Mouse (Mus musculus) midbrain, embryonic 14.5 days (tissue): Measurements from ENCODE around the gene Mrgbp. TPM values are rescaled to one million over a fixed set of nuclear protein-coding genes. Genes with fewer than 3 reads are reported as not detected.

Experiments used
- ATAC-seq: fragments of 200-750 bp; cut with Nextera tagmentation; 2 replicates; pipeline ENCODE4 v1.8.0; 2017; ENCODE audit warnings: moderate number of reproducible peaks, moderate library complexity; ENCODE audit not compliant: low FRiP score, low TSS enrichment
- DNase-seq: peaks from one replicate; pipeline ENCODE4 v3.0.0-alpha.2; 2015
- H3K27ac ChIP-seq: fragments of 300-500 bp; sonication (generic); replicated peaks from 2 replicates; pipeline ENCODE4 v1.5.1; 2014; ENCODE audit warnings: mild to moderate bottlenecking, low read depth, low read length, moderate library complexity
- H3K27me3 ChIP-seq: fragments of 300-500 bp; sonication (generic); 2 replicates; pipeline ENCODE4 v1.6.1; 2014; ENCODE audit warnings: low read length, control low read depth, mixed read lengths; ENCODE audit not compliant: control insufficient read depth, insufficient read depth
- H3K36me3 ChIP-seq: fragments of 300-500 bp; sonication (generic); 2 replicates; pipeline ENCODE4 v1.6.1; 2014; ENCODE audit warnings: low read length, control low read depth; ENCODE audit not compliant: control insufficient read depth, insufficient read depth
- H3K4me1 ChIP-seq: fragments of 300-500 bp; sonication (generic); 2 replicates; pipeline ENCODE4 v1.6.1; 2014; ENCODE audit warnings: mild to moderate bottlenecking, antibody characterized with exemption, low read length, control low read depth; ENCODE audit not compliant: control insufficient read depth, insufficient read depth
- H3K4me2 ChIP-seq: fragments of 300-500 bp; sonication (generic); 2 replicates; pipeline ENCODE4 v1.6.1; 2014; ENCODE audit warnings: mild to moderate bottlenecking, low read length, moderate library complexity
- H3K4me3 ChIP-seq: fragments of 300-500 bp; sonication (generic); replicated peaks from 2 replicates; pipeline ENCODE4 v1.5.1; 2014; ENCODE audit warnings: low read depth, low read length
- H3K9ac ChIP-seq: fragments of 300-500 bp; sonication (generic); replicated peaks from 2 replicates; pipeline ENCODE4 v1.6.1; 2014; ENCODE audit warnings: mild to moderate bottlenecking, low read length, moderate library complexity
- H3K9me3 ChIP-seq: fragments of 300-500 bp; sonication (generic); 2 replicates; pipeline ENCODE4 v1.6.1; 2016; ENCODE audit warnings: low read length, control low read depth, mixed read lengths; ENCODE audit not compliant: control insufficient read depth
- WGBS: fragments of 180-500 bp; shearing (Covaris S2); extraction: QIAGEN DNeasy Blood & Tissue Kit; methylation state at CpG from one replicate; pipeline ENCODE4 v1.1.7; 2014; 5-methylcytosine and 5-hydroxymethylcytosine counted together
- polyA plus RNA-seq: library from polyadenylated mRNA; unstranded; fragments of >200 nt; fragmentation: Nextera tagmentation; extraction: Ambion mirVana; gene quantifications from 2 replicates; pipeline ENCODE4 v1.2.1, GENCODE M21; 2014

Gene Mrgbp
- polyA plus RNA-seq, 1 experiment from 2014 or later = 49.5 TPM

GRCm38 (mm10) chr2:180555219-180555618 is 25.9 kb upstream of the Mrgbp start:
- peak; percentile 43 for DNase-seq
- no peaks in the 10 kb centered on the region for H3K36me3 ChIP-seq
- no peaks in the 10 kb centered on the region for H3K4me1 ChIP-seq
- 42% methylated on average over 3 of the region's 3 CpGs for WGBS
- H3K4me3 ChIP-seq = no peak overlapping the region
- ATAC-seq = no peak
- no peaks in the 10 kb centered on the region for H3K9me3 ChIP-seq
- no peaks in the 10 kb centered on the region for H3K27me3 ChIP-seq
- H3K9ac ChIP-seq = no peak overlapping the region
- no peak overlapping the region for H3K4me2 ChIP-seq
- no peak overlapping the region for H3K27ac ChIP-seq

GRCm38 (mm10) chr2:180556470-180556869 is 24.6 kb upstream of the Mrgbp start:
- no peaks in the 10 kb centered on the region for H3K36me3 ChIP-seq
- H3K27me3 ChIP-seq = no peaks in the 10 kb centered on the region
- H3K4me3 ChIP-seq = no peak overlapping the region
- no peak overlapping the region for H3K4me2 ChIP-seq
- ATAC-seq = no peak
- 89% methylated on average over 3 of the region's 3 CpGs for WGBS
- H3K4me1 ChIP-seq = no peaks in the 10 kb centered on the region
- no peak for DNase-seq
- H3K27ac ChIP-seq = no peak overlapping the region
- no peaks in the 10 kb centered on the region for H3K9me3 ChIP-seq
- no peak overlapping the region for H3K9ac ChIP-seq

GRCm38 (mm10) chr2:180560245-180560644 is 20.9 kb upstream of the Mrgbp start:
- no peak for ATAC-seq
- no peak overlapping the region for H3K9ac ChIP-seq
- no peak overlapping the region for H3K4me3 ChIP-seq
- no peaks in the 10 kb centered on the region for H3K36me3 ChIP-seq
- DNase-seq = no peak
- H3K27ac ChIP-seq = no peak overlapping the region
- 0 out of 2 replicates have a peak, but pooled peaks cover 5% of the 10 kb centered on the region for H3K4me1 ChIP-seq
- H3K9me3 ChIP-seq = no peaks in the 10 kb centered on the region
- 50% methylated on average over 5 of the region's 5 CpGs for WGBS
- H3K27me3 ChIP-seq = no peaks in the 10 kb centered on the region
- no peak overlapping the region for H3K4me2 ChIP-seq

GRCm38 (mm10) chr2:180562146-180562545 is 19.0 kb upstream of the Mrgbp start:
- no peaks in the 10 kb centered on the region for H3K36me3 ChIP-seq
- H3K4me1 ChIP-seq = 0 out of 2 replicates have a peak, but pooled peaks cover 5% of the 10 kb centered on the region
- no peak overlapping the region for H3K4me2 ChIP-seq
- H3K4me3 ChIP-seq = no peak overlapping the region
- no peaks in the 10 kb centered on the region for H3K9me3 ChIP-seq
- 82% methylated on average over 5 of the region's 5 CpGs for WGBS
- DNase-seq = no peak
- no peak overlapping the region for H3K27ac ChIP-seq
- no peak for ATAC-seq
- no peak overlapping the region for H3K9ac ChIP-seq
- no peaks in the 10 kb centered on the region for H3K27me3 ChIP-seq

- Histone ChIP-seq H3K4me2 (no peak overlapping the region), H3K4me1 (0 out of 2 replicates have a peak, but pooled peaks cover 5% of the 10 kb centered on the region), H3K27me3 (no peaks in the 10 kb centered on the region), H3K36me3 (no peaks in the 10 kb centered on the region), H3K9me3 (no peaks in the 10 kb centered on the region), H3K4me3 (no peak overlapping the region), H3K27ac (no peak overlapping the region), H3K9ac (no peak overlapping the region)
- no peak for ATAC-seq
- no peak for DNase-seq
- 57% methylated on average over 6 of the region's 6 CpGs for WGBS
Measured at GRCm38 (mm10) chr2:180563296-180563695, 17.8 kb upstream of the Mrgbp start.

- Histone ChIP-seq H3K27ac (no peak overlapping the region), H3K36me3 (no peaks in the 10 kb centered on the region), H3K4me2 (no peak overlapping the region), H3K9ac (no peak overlapping the region), H3K4me3 (no peak overlapping the region), H3K4me1 (0 out of 2 replicates have a peak, but pooled peaks cover 5% of the 10 kb centered on the region), H3K9me3 (no peaks in the 10 kb centered on the region), H3K27me3 (no peaks in the 10 kb centered on the region)
- 36% methylated on average over 5 of the region's 5 CpGs for whole genome bisulfite sequencing
- ATAC-seq (no peak), DNase-seq (peak; percentile 15)
Measured at GRCm38 (mm10) chr2:180563841-180564240, 17.3 kb upstream of the Mrgbp start.

GRCm38 (mm10) chr2:180566240-180566913 is 14.7 kb upstream of the Mrgbp start:
- peak; percentile 76 for DNase-seq
- WGBS = 38% methylated on average over 13 of the region's 13 CpGs
- Histone ChIP-seq H3K4me3 (no peak overlapping the region), H3K9ac (no peak overlapping the region), H3K9me3 (no peaks in the 10 kb centered on the region), H3K27ac (no peak overlapping the region), H3K36me3 (no peaks in the 10 kb centered on the region), H3K4me2 (no peak overlapping the region), H3K4me1 (peaks cover 10% of the 10 kb centered on the region; the same call in 1 of the 2 replicates), H3K27me3 (no peaks in the 10 kb centered on the region)
- no peak for ATAC-seq

- no peak for ATAC-seq
- Histone ChIP-seq H3K9ac (no peak overlapping the region), H3K9me3 (no peaks in the 10 kb centered on the region), H3K4me3 (no peak overlapping the region), H3K27ac (no peak overlapping the region), H3K36me3 (no peaks in the 10 kb centered on the region), H3K27me3 (no peaks in the 10 kb centered on the region), H3K4me1 (peaks cover 5% of the 10 kb centered on the region; the same call in 1 of the 2 replicates), H3K4me2 (no peak overlapping the region)
- 50% methylated on average over 3 of the region's 3 CpGs for WGBS
- peak; percentile 61 for DNase-seq
Measured at GRCm38 (mm10) chr2:180569028-180569643, 12.0 kb upstream of the Mrgbp start.

GRCm38 (mm10) chr2:180576482-180576881 is 4.6 kb upstream of the Mrgbp start:
- 36% methylated on average over 4 of the region's 4 CpGs for WGBS

More at GRCm38 (mm10) chr2:180576482-180576881, 4.6 kb upstream of the Mrgbp start:
- DNase-seq (no peak), ATAC-seq (no peak)
- H3K4me3 ChIP-seq = no peak overlapping the region
- H3K9me3 ChIP-seq = no peaks in the 10 kb centered on the region
- H3K4me1 ChIP-seq = no peaks in the 10 kb centered on the region
- H3K36me3 ChIP-seq = no peaks in the 10 kb centered on the region
- H3K27ac ChIP-seq = no peak overlapping the region
- no peak overlapping the region for H3K4me2 ChIP-seq
- peaks cover 3% of the 10 kb centered on the region; the same call in 1 of the 2 replicates for H3K27me3 ChIP-seq
- no peak overlapping the region for H3K9ac ChIP-seq
